Mouse (Mus musculus) gastrocnemius, adult 2 months (tissue): ENCODE measurements around the gene Smim5. TPM values are rescaled to one million over a fixed set of nuclear protein-coding genes. Genes with fewer than 3 reads are reported as not detected.
A peak's percentile ranks its signal among the peaks of the same experiment; 100 is the strongest.

Experiments
- DNase-seq: peaks from one replicate; pipeline ENCODE4 v3.0.0; 2022
- H3K27ac ChIP-seq: fragments of 200-600 bp; 2 replicates; pipeline ENCODE4 v1.8.1; 2022; ENCODE audit warnings: mild to moderate bottlenecking
- H3K4me3 ChIP-seq: fragments of 200-600 bp; 2 replicates; pipeline ENCODE4 v1.8.1; 2022; ENCODE audit warnings: mild to moderate bottlenecking, moderate library complexity
- CTCF ChIP-seq: fragments of 200-600 bp; IDR thresholded peaks from 2 replicates; pipeline ENCODE4 v1.8.1; 2022; ENCODE audit warnings: antibody characterized with exemption, mild to moderate bottlenecking, moderate library complexity
- intact Hi-C: fragments of 180-260 bp; cut with DNase I; formaldehyde crosslinking; loops from one replicate; pipeline ENCODE4 v1.15.1; 2025
- total RNA-seq, 2 experiments: library from RNA; stranded (reverse); gene quantifications; 2 replicates each; pipeline ENCODE4 v1.2.3; 2021

Smim5 gene
- total RNA-seq, 2 experiments from 2014 or later: 0.23 to 0.89 TPM

GRCm38 (mm10) chr11:115911632-115912376, 12.0 kb downstream of the Smim5 start, which contains the start of gene Smim6:
Smim6 (plus strand) TSS chr11:115912017.
- H3K27ac ChIP-seq: no peak within 1 kb of the TSS
- no peak within 1 kb of the TSS for H3K4me3 ChIP-seq
- no peak for DNase-seq
- no peak for TF ChIP-seq CTCF
- intact Hi-C loops: no loop called here

- intact Hi-C loops: no loop called here
- no peak overlapping the region for H3K27ac ChIP-seq
- no peak for TF ChIP-seq CTCF
- no peak for DNase-seq
- no peak overlapping the region for H3K4me3 ChIP-seq
These were observed 16.8 kb downstream of the Smim5 start for GRCm38 (mm10) chr11:115916579-115916978.

DNA sequence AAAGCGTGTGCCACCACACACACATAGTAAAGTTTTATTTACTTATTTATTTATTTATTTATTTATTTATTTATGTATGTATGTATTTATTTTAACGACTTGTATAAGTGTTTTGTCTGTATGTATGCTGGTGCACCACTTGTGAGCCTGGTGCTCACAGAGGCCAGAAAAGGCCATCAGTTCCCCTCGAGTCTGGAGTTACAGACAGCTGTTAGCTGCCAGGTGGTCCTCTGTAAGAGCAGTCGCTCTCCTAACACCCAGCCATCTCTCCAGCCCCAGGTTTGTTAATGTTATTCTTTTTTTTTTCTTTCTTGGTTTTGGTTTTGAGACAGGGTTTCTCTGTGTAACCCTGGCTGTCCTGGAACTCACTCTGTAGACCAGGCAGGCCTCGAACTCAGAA, 18.9 kb downstream of the Smim5 start:
- no peak for TF ChIP-seq CTCF
- intact Hi-C loops: no loop called here
- DNase-seq: no peak
- Histone ChIP-seq H3K27ac (no peak overlapping the region), H3K4me3 (no peak overlapping the region)

- Histone ChIP-seq H3K27ac (no peak overlapping the region), H3K4me3 (no peak overlapping the region)
- no peak for TF ChIP-seq CTCF
- no peak for DNase-seq
- intact Hi-C loops: no loop called here
These were observed 19.3 kb downstream of the Smim5 start for GRCm38 (mm10) chr11:115919073-115919472.

- DNase-seq: peak; percentile 44
- no peak overlapping the region for H3K4me3 ChIP-seq
- TF ChIP-seq CTCF: peak; percentile 79
- intact Hi-C loops: no loop called here
- no peak overlapping the region for H3K27ac ChIP-seq
These were observed 20.5 kb downstream of the Smim5 start for GRCm38 (mm10) chr11:115920110-115920818.

GRCm38 (mm10) chr11:115921986-115922385, 22.2 kb downstream of the Smim5 start:
- no peak overlapping the region for H3K27ac ChIP-seq
- DNase-seq: no peak
- TF ChIP-seq CTCF: no peak
- intact Hi-C loops: no loop called here
- no peak overlapping the region for H3K4me3 ChIP-seq

GRCm38 (mm10) chr11:115929031-115929430, 29.3 kb downstream of the Smim5 start:
- H3K4me3 ChIP-seq: no peak overlapping the region
- no peak for DNase-seq
- intact Hi-C loops: no loop called here
- TF ChIP-seq CTCF: no peak
- no peak overlapping the region for H3K27ac ChIP-seq

- H3K27ac ChIP-seq: no peak overlapping the region
- H3K4me3 ChIP-seq: no peak overlapping the region
- no peak for TF ChIP-seq CTCF
- no peak for DNase-seq
- intact Hi-C loops: no loop called here
These were observed 30.1 kb downstream of the Smim5 start for GRCm38 (mm10) chr11:115929818-115930217.

- no peak for TF ChIP-seq CTCF
- intact Hi-C loops: no loop called here
- no peak for DNase-seq
- H3K4me3 ChIP-seq: no peak overlapping the region
- H3K27ac ChIP-seq: no peak overlapping the region
These were observed 31.5 kb downstream of the Smim5 start for GRCm38 (mm10) chr11:115931235-115931634.

- intact Hi-C loops: no loop called here
- TF ChIP-seq CTCF: no peak
- DNase-seq: peak; percentile 97
- H3K4me3 ChIP-seq: peak within 1 kb of the TSS; percentile 100
- H3K27ac ChIP-seq: peak within 1 kb of the TSS; percentile 91
These were observed 33.5 kb downstream of the Smim5 start, which contains the start of the genes Sap30bp and Recql5 for GRCm38 (mm10) chr11:115933108-115933746. Sap30bp (plus strand) TSS chr11:115933282. Recql5 (minus strand) TSS chr11:115933477.

GRCm38 (mm10) chr11:115933747-115934110, 34.0 kb downstream of the Smim5 start:
- DNase-seq: no peak
- peak overlapping the region; percentile 100 for H3K4me3 ChIP-seq
- no peak for TF ChIP-seq CTCF
- peak overlapping the region; percentile 91 for H3K27ac ChIP-seq
- intact Hi-C loops: loop anchor here (2.0 kb wide), 1 partner anchor 87 kb away; no protein-coding TSS in a partner anchor

DNA sequence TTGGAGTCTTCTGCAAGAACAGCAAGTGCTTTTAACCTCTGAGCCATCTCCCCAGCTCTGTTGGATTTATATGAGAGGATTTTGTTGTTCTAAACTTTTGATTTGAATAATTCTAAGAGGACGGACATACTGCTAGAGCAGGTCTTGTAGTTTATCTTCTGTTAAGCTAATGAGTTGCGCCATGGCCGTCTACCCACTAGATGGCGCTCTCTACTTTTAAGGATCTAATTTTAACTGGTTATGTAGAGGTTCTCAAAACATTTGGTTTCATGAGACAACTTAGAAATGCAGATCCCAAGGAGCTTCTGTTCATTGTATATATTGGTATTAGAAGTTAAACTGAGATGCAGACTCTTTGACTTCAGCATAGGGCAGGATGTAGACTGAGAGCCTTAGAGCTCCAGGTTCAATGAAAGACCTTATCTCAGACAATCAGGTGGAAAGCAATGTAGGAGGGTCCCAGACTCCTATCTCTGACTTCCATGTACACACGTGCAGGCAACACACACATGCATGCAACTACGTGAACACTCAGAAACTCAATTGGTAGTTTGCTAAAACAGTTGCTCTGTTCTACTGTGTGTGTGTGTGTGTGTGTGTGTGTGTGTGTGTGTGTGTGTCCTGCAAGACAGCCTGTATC, 40.0 kb downstream of the Smim5 start:
- peak; percentile 61 for DNase-seq
- Histone ChIP-seq H3K27ac (no peak overlapping the region), H3K4me3 (no peak overlapping the region)
- intact Hi-C loops: loop anchor here (1.0 kb wide), 1 partner anchor 59 kb away; no protein-coding TSS in a partner anchor
- TF ChIP-seq CTCF: peak; percentile 95
